Mouse (Mus musculus) ES-Bruce4 (cell line): ENCODE measurements around the gene Gtpbp6. TPM values are rescaled to one million over a fixed set of nuclear protein-coding genes. Genes with fewer than 3 reads are reported as not detected.

Experiments
- H3K27ac ChIP-seq: 2 replicates; pipeline ENCODE4 v1.5.1; 2012; ENCODE audit warnings: low read length, inconsistent platforms; ENCODE audit not compliant: insufficient read depth
- H3K27me3 ChIP-seq: 2 replicates; pipeline ENCODE4 v1.6.1; 2012; ENCODE audit warnings: mild to moderate bottlenecking, low read length, inconsistent platforms; ENCODE audit not compliant: control insufficient read depth, poor library complexity, insufficient read depth, severe bottlenecking
- H3K36me3 ChIP-seq: 2 replicates; pipeline ENCODE4 v1.6.1; 2012; ENCODE audit warnings: inconsistent platforms, mild to moderate bottlenecking, low read length, moderate library complexity; ENCODE audit not compliant: control insufficient read depth, poor library complexity, insufficient read depth, severe bottlenecking
- H3K4me1 ChIP-seq: one replicate; pipeline ENCODE4 v1.8.1; 2011; ENCODE audit warnings: low read length; ENCODE audit not compliant: control insufficient read depth, insufficient read depth
- H3K4me3 ChIP-seq: 2 replicates; pipeline ENCODE4 v1.5.1; 2011; ENCODE audit warnings: low read depth, mild to moderate bottlenecking, low read length
- H3K9ac ChIP-seq: 2 replicates; pipeline ENCODE4 v1.6.1; 2012; ENCODE audit warnings: low read depth, mild to moderate bottlenecking, inconsistent platforms; ENCODE audit not compliant: poor library complexity, severe bottlenecking
- H3K9me3 ChIP-seq: replicated peaks from 2 replicates; pipeline ENCODE4 v1.6.1; 2012; ENCODE audit warnings: mild to moderate bottlenecking, low read length, inconsistent platforms; ENCODE audit not compliant: control insufficient read depth, poor library complexity, insufficient read depth, severe bottlenecking
- EP300 ChIP-seq: IDR thresholded peaks from 2 replicates; pipeline ENCODE4 v1.6.1; 2011; ENCODE audit warnings: low read depth, low read length; ENCODE audit not compliant: insufficient read depth
- POLR2A ChIP-seq: IDR thresholded peaks from one replicate; pipeline ENCODE4 v1.8.1; 2011; ENCODE audit warnings: low read length; ENCODE audit not compliant: insufficient read depth
- polyA plus RNA-seq: library from polyadenylated mRNA; stranded (reverse); fragments of >200 nt; gene quantifications from 2 replicates; pipeline ENCODE4 v1.2.4, GENCODE M21; 2011; ENCODE audit warnings: low read depth; ENCODE audit not compliant: missing spikeins, insufficient read depth, insufficient read length

Gene Gtpbp6
- polyA plus RNA-seq, 1 experiment, result 29.7 TPM

- no peak for TF ChIP-seq EP300
- TF ChIP-seq POLR2A, result peak; percentile 75
- H3K27ac ChIP-seq, result peak overlapping the region; percentile 78
- H3K36me3 ChIP-seq, result no peaks in the 10 kb centered on the region
- no peaks in the 10 kb centered on the region for H3K4me1 ChIP-seq
- H3K9ac ChIP-seq, result peak overlapping the region; percentile 43
- H3K9me3 ChIP-seq, result no peaks in the 10 kb centered on the region
- H3K27me3 ChIP-seq, result no peaks in the 10 kb centered on the region
- peak overlapping the region; percentile 99 for H3K4me3 ChIP-seq
Observed at GRCm38 (mm10) chr5:110057637-110058408, 50.2 kb downstream of the Gtpbp6 start.

Other genes with a start within 250 kb of the Gtpbp6 start
- 35.0 and 53.8 TPM in 2 replicates for gene Gm15446, start 184.8 kb downstream of the Gtpbp6 start, polyA plus RNA-seq
- 40.2 and 54.1 TPM in 2 replicates for gene Zfp932, start 111.7 kb downstream of the Gtpbp6 start, polyA plus RNA-seq
- 18.2 and 21.5 TPM in 2 replicates for gene Gm17655, start 35.7 kb downstream of the Gtpbp6 start, polyA plus RNA-seq
- gene Gm35315, start 13.8 kb downstream of the Gtpbp6 start, polyA plus RNA-seq, result 13.5 and 16.9 TPM in 2 replicates
- gene Plcxd1, start 8.2 kb downstream of the Gtpbp6 start, polyA plus RNA-seq, result 2.9 and 6.4 TPM in 2 replicates
- 8.5 and 9.8 TPM in 2 replicates for gene Zfp605, start 1.9 kb upstream of the Gtpbp6 start, polyA plus RNA-seq
- gene Chfr, start 27.6 kb upstream of the Gtpbp6 start, polyA plus RNA-seq, result 62.5 and 63.6 TPM in 2 replicates
- gene Golga3, start 68.5 kb upstream of the Gtpbp6 start, polyA plus RNA-seq, result 22.7 and 27.7 TPM in 2 replicates
- gene Ankle2, start 122.8 kb upstream of the Gtpbp6 start, polyA plus RNA-seq, result 52.3 and 58.4 TPM in 2 replicates
- 63.4 and 66.7 TPM in 2 replicates for gene Pgam5, start 161.7 kb upstream of the Gtpbp6 start, polyA plus RNA-seq
- 10.5 and 14.5 TPM in 2 replicates for gene Pxmp2, start 178.0 kb upstream of the Gtpbp6 start, polyA plus RNA-seq
- 80.9 and 81.8 TPM in 2 replicates for gene Pole, start 178.1 kb upstream of the Gtpbp6 start, polyA plus RNA-seq
- gene P2rx2, start 235.0 kb upstream of the Gtpbp6 start, polyA plus RNA-seq, result 0.58 and 1.2 TPM in 2 replicates
- gene Lrcol1, start 236.5 kb upstream of the Gtpbp6 start, polyA plus RNA-seq, result not detected in 2 replicates